Mouse (Mus musculus): ENCODE data around the gene Rnf6. TPM values are rescaled to one million over a fixed set of nuclear protein-coding genes. Genes with fewer than 3 reads are reported as not detected.

Gene Rnf6
- polyA plus RNA-seq (2014; fragmentation: Illumina TruSeq; extraction: RNeasy Lipid Tissue Mini Kit (QIAGEN cat#74804); ENCODE audit: low read depth, low replicate concordance) = 88.5 TPM

GRCm38 (mm10) chr5:146220879-146221714, at the start of gene Rnf6:
Rnf6 (minus strand) TSS chr5:146221555.

GRCm38 (mm10) chr5:146230864-146231654, 9.7 kb upstream of the Rnf6 start, which contains the start of gene Cdk8:
Cdk8 (plus strand) TSS chr5:146231230.

DNA sequence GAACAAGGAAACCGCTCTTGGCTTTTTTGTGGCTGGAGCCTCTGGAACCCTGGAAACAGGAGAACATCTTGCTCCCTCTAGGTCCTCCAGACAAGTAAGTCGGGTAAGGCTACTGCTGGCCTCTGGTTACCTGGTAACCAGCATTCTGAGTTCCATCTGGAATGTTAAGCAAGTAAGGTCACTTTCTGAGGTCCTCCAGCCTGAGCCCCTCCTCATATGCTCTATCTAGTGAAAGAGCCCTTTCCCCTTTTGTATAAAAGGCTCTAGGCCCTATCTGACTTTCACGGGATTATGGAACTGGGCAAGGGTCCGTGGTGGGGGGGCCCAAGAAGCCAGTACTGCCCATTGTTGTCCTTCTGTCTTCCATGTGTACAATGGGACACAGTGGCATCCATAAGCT, 36.2 kb downstream of the Rnf6 start, which contains the start of gene 1700001J03Rik:
Gene 1700001J03Rik (minus strand): TSS at position 101 of the 400 bp plus-strand sequence.

GRCm38 (mm10) chr5:146170621-146171020, 50.7 kb downstream of the Rnf6 start, which contains the start of gene Gm6309:
Gm6309 (minus strand) TSS chr5:146170721.

DNA sequence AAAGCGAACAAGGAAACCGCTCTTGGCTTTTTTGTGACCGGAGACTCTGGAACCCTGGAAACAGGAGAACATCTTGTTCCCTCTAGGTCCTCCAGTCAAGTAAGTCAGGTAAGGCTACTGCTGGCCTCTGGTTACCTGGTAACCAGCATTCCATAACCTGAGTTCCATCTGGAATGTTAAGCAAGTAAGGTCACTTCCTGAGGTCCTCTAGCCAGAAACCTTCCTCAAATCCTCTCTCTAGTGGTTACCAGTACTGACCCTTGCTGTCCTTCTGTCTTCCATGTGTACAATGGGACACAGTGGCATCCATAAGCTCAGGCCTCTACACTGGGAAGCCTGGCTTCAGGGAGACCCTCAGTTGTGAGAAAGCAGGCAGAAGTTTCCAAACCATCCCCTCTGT, 60.9 kb downstream of the Rnf6 start, which contains the start of gene Gm5565:
Gene Gm5565 (minus strand): TSS at position 101 of the 400 bp plus-strand sequence.

Other genes starting within 250 kb of the Rnf6 start
- gene Cyp3a25, start 211.9 kb downstream of the Rnf6 start, polyA plus RNA-seq (2014; fragmentation: Illumina TruSeq; extraction: RNeasy Lipid Tissue Mini Kit (QIAGEN cat#74804); ENCODE audit: low read depth, low replicate concordance) = 0.61 TPM
- gene Cyp3a59, start 142.3 kb downstream of the Rnf6 start, polyA plus RNA-seq (2014; fragmentation: Illumina TruSeq; extraction: RNeasy Lipid Tissue Mini Kit (QIAGEN cat#74804); ENCODE audit: low read depth, low replicate concordance) = not detected
- gene Gm5565, start 61.0 kb downstream of the Rnf6 start, polyA plus RNA-seq (2014; fragmentation: Illumina TruSeq; extraction: RNeasy Lipid Tissue Mini Kit (QIAGEN cat#74804); ENCODE audit: low read depth, low replicate concordance) = not detected
- gene Gm6309, start 50.8 kb downstream of the Rnf6 start, polyA plus RNA-seq (2014; fragmentation: Illumina TruSeq; extraction: RNeasy Lipid Tissue Mini Kit (QIAGEN cat#74804); ENCODE audit: low read depth, low replicate concordance) = not detected
- gene 1700001J03Rik, start 36.3 kb downstream of the Rnf6 start, polyA plus RNA-seq (2014; fragmentation: Illumina TruSeq; extraction: RNeasy Lipid Tissue Mini Kit (QIAGEN cat#74804); ENCODE audit: low read depth, low replicate concordance) = not detected
- 68.6 TPM for gene Cdk8, start 9.7 kb upstream of the Rnf6 start, polyA plus RNA-seq (2014; fragmentation: Illumina TruSeq; extraction: RNeasy Lipid Tissue Mini Kit (QIAGEN cat#74804); ENCODE audit: low read depth, low replicate concordance)
- 9.4 TPM for gene Wasf3, start 163.4 kb upstream of the Rnf6 start, polyA plus RNA-seq (2014; fragmentation: Illumina TruSeq; extraction: RNeasy Lipid Tissue Mini Kit (QIAGEN cat#74804); ENCODE audit: low read depth, low replicate concordance)